11 mouse cellular contexts compared by ENCODE assay signal in the genomic region with DNA sequence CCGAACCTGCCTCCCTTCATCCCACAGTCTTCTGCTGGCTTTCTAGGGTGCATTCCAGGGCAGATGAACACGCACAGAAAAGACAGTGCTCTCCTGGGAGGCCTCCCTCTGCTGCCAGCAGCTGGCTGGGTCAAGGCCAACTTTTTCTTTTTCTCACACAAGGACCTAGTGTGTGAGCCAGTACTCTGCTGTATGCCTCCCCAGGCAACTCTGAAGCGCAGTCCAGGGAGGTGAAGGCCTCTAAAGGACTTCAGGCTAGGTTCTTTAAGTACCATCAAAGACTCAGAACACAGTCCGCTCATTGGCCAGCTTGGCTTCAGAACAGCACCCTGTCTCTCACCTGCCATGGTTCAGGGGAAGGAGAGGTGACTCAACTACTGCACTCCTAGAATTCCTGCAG. TPM values are rescaled to one million over a fixed set of nuclear protein-coding genes. Genes with fewer than 3 reads are reported as not detected.
DNase-seq lines count a peak whose midpoint lies in the region; ATAC-seq and TF ChIP-seq lines count a peak whose summit lies in the region.
"Had no signal": no experiment of that assay in that cellular context is flagged by ENCODE, and none has a peak within 500 bp of the region (broad histone marks: within the 10 kb centered on the region; RNA-seq: fewer than 3 reads in every experiment).

No protein-coding gene starts in this region.

- no peak for TF ChIP-seq EP300 in lung, postnatal 0 days (IDR thresholded peaks at IDR 0.05)

- TF ChIP-seq CTCF in lung, postnatal 0 days (IDR thresholded peaks at IDR 0.05), result no peak
- no peak for TF ChIP-seq CTCF in lung, adult 2 months (IDR thresholded peaks at IDR 0.05; ENCODE audit: insufficient read depth, low read length)

- no peak for TF ChIP-seq POLR2A in lung, adult 2 months (IDR thresholded peaks at IDR 0.05; ENCODE audit: borderline replicate concordance, extremely low read depth, low read depth, low read length)

- H3K4me2 ChIP-seq in lung, postnatal 0 days (replicated peaks; ENCODE audit: low read depth, low read length), result no peak overlapping the region

- H3K4me1 ChIP-seq in lung, postnatal 0 days (ENCODE audit: insufficient read depth, low read depth, low read length), result no peaks in the 10 kb centered on the region
- no peaks in the 10 kb centered on the region for H3K4me1 ChIP-seq in lung, adult 2 months (ENCODE audit: control insufficient read depth, insufficient read depth, low read length)

- H3K9me3 ChIP-seq in lung, postnatal 0 days (ENCODE audit: low read length), result no peaks in the 10 kb centered on the region

- peak; percentile 92 for ATAC-seq in lung, postnatal 0 days
- ATAC-seq: Patski had no signal

- DNase-seq in lung, postnatal 0 days (ENCODE audit: low spot score), result peak; percentile 56
- no peak for DNase-seq in lung, adult 2 months
- peak; percentile 48 for DNase-seq in adrenal gland, postnatal 25 days
- peak; percentile 73 for DNase-seq in gastrocnemius, postnatal 14 days
- peak; percentile 44 to 63 for DNase-seq in left cerebral cortex, postnatal 14 days (ENCODE audit: low spot score in 2 of 2)
- no peak for DNase-seq in kidney, adult 9 months
- no peak for DNase-seq in spleen, adult 18-20 months
- no peak for DNase-seq in kidney, adult 18-20 months
- DNase-seq: cerebellum, adult 18-20 months had no signal

- intact Hi-C loops in gastrocnemius, postnatal 14 days (cut with DNase I; ENCODE audit: low total_unique reads), result no loop called here
- intact Hi-C loops in left cerebral cortex, postnatal 14 days (cut with DNase I), result no loop called here

- no peak overlapping the region for H3K4me3 ChIP-seq in lung, postnatal 0 days (ENCODE audit: low read depth, low read length)
- H3K4me3 ChIP-seq in lung, adult 2 months (replicated peaks; ENCODE audit: extremely low read depth, low read depth, low read length), result no peak overlapping the region

- peaks cover 21% of the 10 kb centered on the region; the same call in 1 of the 2 replicates for H3K36me3 ChIP-seq in lung, postnatal 0 days (ENCODE audit: insufficient read depth, low read length)

- no peaks in the 10 kb centered on the region for H3K27me3 ChIP-seq in lung, postnatal 0 days (replicated peaks; ENCODE audit: insufficient read depth, low read length)
- H3K27me3 ChIP-seq: Patski had no signal

- no peak overlapping the region for H3K9ac ChIP-seq in lung, postnatal 0 days (replicated peaks; ENCODE audit: low read depth)

- peak overlapping the region; percentile 26; the same call in 1 of the 2 replicates for H3K27ac ChIP-seq in lung, postnatal 0 days (ENCODE audit: low read length)

- 61% methylated on average over 4 of the region's 4 CpGs for WGBS in lung, postnatal 0 days
- WGBS in lung, adult 2 months, result 63% methylated on average over 4 of the region's 4 CpGs

RNA-seq across cellular contexts. Expression of gene Trpc4ap, which starts 15.1 kb away (rescaled TPM):
- polyA plus RNA-seq in lung, postnatal 0 days (2015; fragmentation: Nextera tagmentation; extraction: Ambion mirVana), result 83.5 and 86.0 TPM in 2 replicates
- 140 and 145 TPM in 2 replicates for polyA plus RNA-seq in lung, adult 2 months (2012; rRNA removed)
- total RNA-seq in adrenal gland, postnatal 25 days (2021), result 150 and 170 TPM in 2 replicates
- 10 to 100 TPM; 77.6 to 84.1 TPM for total RNA-seq in gastrocnemius, postnatal 14 days (2021)
- 100 to 1,000 TPM; 140 TPM for total RNA-seq in left cerebral cortex, postnatal 14 days (2021)

RNA-seq across cellular contexts. Expression of gene Edem2, which starts 22.0 kb away (rescaled TPM):
- polyA plus RNA-seq in lung, postnatal 0 days (2015; fragmentation: Nextera tagmentation; extraction: Ambion mirVana), result 46.6 and 47.3 TPM in 2 replicates
- polyA plus RNA-seq in lung, adult 2 months (2012; rRNA removed), result 50.3 and 61.0 TPM in 2 replicates
- total RNA-seq in adrenal gland, postnatal 25 days (2021), result 39.8 and 39.9 TPM in 2 replicates
- total RNA-seq in gastrocnemius, postnatal 14 days (2021), result 1 to 10 TPM; 6.0 to 6.2 TPM
- total RNA-seq in left cerebral cortex, postnatal 14 days (2021), result 10 to 100 TPM; 16.6 to 17.8 TPM

RNA-seq across cellular contexts. Expression of gene Gm17581, which starts 28.4 kb away (rescaled TPM):
- polyA plus RNA-seq in lung, postnatal 0 days (2015; fragmentation: Nextera tagmentation; extraction: Ambion mirVana), result not detected in 2 replicates
- polyA plus RNA-seq in lung, adult 2 months (2012; rRNA removed), result not detected in 2 replicates
- not detected in 2 replicates for total RNA-seq in adrenal gland, postnatal 25 days (2021)
- total RNA-seq in gastrocnemius, postnatal 14 days (2021), result not detected
- total RNA-seq in left cerebral cortex, postnatal 14 days (2021), result not detected
- polyA plus RNA-seq: large intestine, adult 2 months; Patski had no signal

RNA-seq across cellular contexts. Expression of gene Procr, which starts 43.7 kb away (rescaled TPM):
- 9.1 and 9.7 TPM in 2 replicates for polyA plus RNA-seq in lung, postnatal 0 days (2015; fragmentation: Nextera tagmentation; extraction: Ambion mirVana)
- polyA plus RNA-seq in lung, adult 2 months (2012; rRNA removed), result 3.2 and 4.5 TPM in 2 replicates
- 21.8 and 24.0 TPM in 2 replicates for total RNA-seq in adrenal gland, postnatal 25 days (2021)
- 10 to 100 TPM; 10.3 to 12.7 TPM for total RNA-seq in gastrocnemius, postnatal 14 days (2021)
- 1 to 10 TPM; 1.8 to 1.9 TPM for total RNA-seq in left cerebral cortex, postnatal 14 days (2021)

Comparison
In these comparisons a context has a peak if more than half of its experiments do, and no peak if none do; other contexts are left out.
1. DNase-seq: peak in lung, postnatal 0 days (single experiment), adrenal gland, postnatal 25 days (single experiment), gastrocnemius, postnatal 14 days (single experiment) and left cerebral cortex, postnatal 14 days (2 of 2); none in lung, adult 2 months (single experiment), kidney, adult 9 months (single experiment), spleen, adult 18-20 months (0 of 2) and kidney, adult 18-20 months (single experiment).